Mouse (Mus musculus) liver, adult 2 months (tissue): ENCODE measurements around the gene Drc3.

Experiments
- CTCF ChIP-seq: fragments of 200-500 bp; IDR thresholded peaks from 2 replicates; pipeline ENCODE4 v1.5.1; 2011; ENCODE audit warnings: low read depth, low read length, control low read depth
- POLR2A ChIP-seq: fragments of 200-500 bp; IDR thresholded peaks from 2 replicates; pipeline ENCODE4 v1.6.1; 2011; ENCODE audit warnings: low read length, control low read depth; ENCODE audit not compliant: insufficient read depth; ENCODE audit errors: extremely low read depth

- TF ChIP-seq CTCF: no peak
- no peak for TF ChIP-seq POLR2A
Observed at GRCm38 (mm10) chr11:60305611-60306010, 47.5 kb upstream of the Drc3 start.
